Mouse (Mus musculus): ENCODE results near the gene Arf3. TPM values are rescaled to one million over a fixed set of nuclear protein-coding genes. Genes with fewer than 3 reads are reported as not detected.

The Arf3 gene
- polyA plus RNA-seq, 1 experiment from 2014 or later, result 41.6 TPM

- no peak for ATAC-seq (ENCODE audit: insufficient read depth, low FRiP score, low read depth)
- no peak overlapping the region for H3K9ac ChIP-seq
- H3K4me3 ChIP-seq (replicated peaks), result no peak overlapping the region
- no peaks in the 10 kb centered on the region for H3K9me3 ChIP-seq
- peaks cover 94% of the 10 kb centered on the region for H3K27me3 ChIP-seq (replicated peaks)
- H3K4me1 ChIP-seq, result peaks cover 46% of the 10 kb centered on the region
- no peaks in the 10 kb centered on the region for H3K36me3 ChIP-seq
- 6% methylated on average over 5 of the region's 5 CpGs for WGBS
- no peak overlapping the region for H3K4me2 ChIP-seq
- H3K27ac ChIP-seq, result no peak overlapping the region
Measured at GRCm38 (mm10) chr15:98775533-98775932, 12.5 kb upstream of the Arf3 start.

- Histone ChIP-seq H3K27me3 (replicated peaks) (peaks cover 89% of the 10 kb centered on the region), H3K9me3 (no peaks in the 10 kb centered on the region), H3K4me3 (replicated peaks) (no peak overlapping the region), H3K9ac (no peak overlapping the region), H3K27ac (no peak overlapping the region), H3K4me1 (peaks cover 42% of the 10 kb centered on the region), H3K36me3 (no peaks in the 10 kb centered on the region), H3K4me2 (no peak overlapping the region)
- ATAC-seq (ENCODE audit: insufficient read depth, low FRiP score, low read depth), result no peak
- WGBS, result 31% methylated on average over 15 of the region's 15 CpGs
Measured at GRCm38 (mm10) chr15:98774096-98774495, 11.1 kb upstream of the Arf3 start.

- no peak overlapping the region for H3K9ac ChIP-seq
- peaks cover 32% of the 10 kb centered on the region for H3K4me1 ChIP-seq
- no peak for ATAC-seq (ENCODE audit: insufficient read depth, low FRiP score, low read depth)
- peaks cover 84% of the 10 kb centered on the region for H3K27me3 ChIP-seq (replicated peaks)
- 2% methylated on average over 36 of the region's 36 CpGs for WGBS
- H3K36me3 ChIP-seq, result no peaks in the 10 kb centered on the region
- H3K4me3 ChIP-seq (replicated peaks), result peak overlapping the region; percentile 36
- no peak overlapping the region for H3K27ac ChIP-seq
- H3K4me2 ChIP-seq, result peak overlapping the region; percentile 69
- no peaks in the 10 kb centered on the region for H3K9me3 ChIP-seq
Measured at GRCm38 (mm10) chr15:98772511-98773211, 9.6 kb upstream of the Arf3 start.

- H3K4me1 ChIP-seq, result peaks cover 30% of the 10 kb centered on the region
- H3K4me3 ChIP-seq (replicated peaks), result peak overlapping the region; percentile 36
- H3K27ac ChIP-seq, result no peak overlapping the region
- no peaks in the 10 kb centered on the region for H3K36me3 ChIP-seq
- peaks cover 77% of the 10 kb centered on the region for H3K27me3 ChIP-seq (replicated peaks)
- no peak for ATAC-seq (ENCODE audit: insufficient read depth, low FRiP score, low read depth)
- WGBS, result 10% methylated on average over 12 of the region's 12 CpGs
- H3K9me3 ChIP-seq, result no peaks in the 10 kb centered on the region
- no peak overlapping the region for H3K9ac ChIP-seq
- peak overlapping the region; percentile 69 for H3K4me2 ChIP-seq
Measured at GRCm38 (mm10) chr15:98771813-98772425, 8.9 kb upstream of the Arf3 start.

GRCm38 (mm10) chr15:98768259-98768658 is 5.2 kb upstream of the Arf3 start:
- no peak overlapping the region for H3K9ac ChIP-seq
- 27% methylated on average over 5 of the region's 5 CpGs for WGBS
- no peak overlapping the region for H3K4me2 ChIP-seq
- H3K27me3 ChIP-seq (replicated peaks), result peaks cover 45% of the 10 kb centered on the region
- ATAC-seq (ENCODE audit: insufficient read depth, low FRiP score, low read depth), result no peak
- no peak overlapping the region for H3K4me3 ChIP-seq (replicated peaks)
- no peak overlapping the region for H3K27ac ChIP-seq
- H3K4me1 ChIP-seq, result peaks cover 12% of the 10 kb centered on the region
- no peaks in the 10 kb centered on the region for H3K36me3 ChIP-seq
- no peaks in the 10 kb centered on the region for H3K9me3 ChIP-seq

- 70% methylated on average over 4 of the region's 4 CpGs for WGBS
- no peak for ATAC-seq (ENCODE audit: insufficient read depth, low FRiP score, low read depth)
- Histone ChIP-seq H3K9ac (no peak overlapping the region), H3K4me2 (no peak overlapping the region), H3K27ac (no peak overlapping the region), H3K4me1 (peaks cover 14% of the 10 kb centered on the region; the same call in 1 of the 2 replicates), H3K27me3 (replicated peaks) (peaks cover 22% of the 10 kb centered on the region; the same call in 1 of the 2 replicates), H3K4me3 (replicated peaks) (no peak overlapping the region), H3K9me3 (no peaks in the 10 kb centered on the region), H3K36me3 (no peaks in the 10 kb centered on the region)
Measured at GRCm38 (mm10) chr15:98765929-98766328, 2.9 kb upstream of the Arf3 start.

- Histone ChIP-seq H3K9ac (peak overlapping the region; percentile 87), H3K36me3 (peaks cover under 1% of the 10 kb centered on the region; the same call in 1 of the 2 replicates), H3K4me1 (peaks cover 17% of the 10 kb centered on the region; the same call in 1 of the 2 replicates), H3K27ac (peak overlapping the region; percentile 83), H3K4me3 (replicated peaks) (peak overlapping the region; percentile 99), H3K27me3 (replicated peaks) (0 out of 2 replicates have a peak, but pooled peaks cover 3% of the 10 kb centered on the region), H3K4me2 (peak overlapping the region; percentile 96), H3K9me3 (no peaks in the 10 kb centered on the region)
- under 1% methylated on average over 21 of the region's 24 CpGs for WGBS
- ATAC-seq (ENCODE audit: insufficient read depth, low FRiP score, low read depth), result peak; percentile 83
Measured at GRCm38 (mm10) chr15:98762201-98762621, 803 bp downstream of the Arf3 start.

- no peaks in the 10 kb centered on the region for H3K9me3 ChIP-seq
- H3K9ac ChIP-seq, result no peak overlapping the region
- 78% methylated on average over 2 of the region's 2 CpGs for WGBS
- peaks cover 2% of the 10 kb centered on the region; the same call in 1 of the 2 replicates for H3K36me3 ChIP-seq
- H3K27me3 ChIP-seq (replicated peaks), result no peaks in the 10 kb centered on the region
- no peaks in the 10 kb centered on the region for H3K4me1 ChIP-seq
- no peak for ATAC-seq (ENCODE audit: insufficient read depth, low FRiP score, low read depth)
- no peak overlapping the region for H3K4me2 ChIP-seq
- H3K4me3 ChIP-seq (replicated peaks), result no peak overlapping the region
- no peak overlapping the region for H3K27ac ChIP-seq
Measured at GRCm38 (mm10) chr15:98754125-98754524, 8.9 kb downstream of the Arf3 start.

GRCm38 (mm10) chr15:98753021-98753423 is 10.0 kb downstream of the Arf3 start:
- no peaks in the 10 kb centered on the region for H3K9me3 ChIP-seq
- H3K9ac ChIP-seq, result no peak overlapping the region
- no peak overlapping the region for H3K27ac ChIP-seq
- H3K36me3 ChIP-seq, result 0 out of 2 replicates have a peak, but pooled peaks cover 2% of the 10 kb centered on the region
- H3K4me1 ChIP-seq, result 0 out of 2 replicates have a peak, but pooled peaks cover under 1% of the 10 kb centered on the region
- no peak overlapping the region for H3K4me3 ChIP-seq (replicated peaks)
- ATAC-seq (ENCODE audit: insufficient read depth, low FRiP score, low read depth), result peak; percentile 22; the same call in 1 of the 2 replicates
- no peaks in the 10 kb centered on the region for H3K27me3 ChIP-seq (replicated peaks)
- WGBS, result 70% methylated on average over 8 of the region's 8 CpGs
- H3K4me2 ChIP-seq, result no peak overlapping the region

GRCm38 (mm10) chr15:98749093-98749492 is 13.9 kb downstream of the Arf3 start:
- WGBS, result 92% methylated on average over 2 of the region's 2 CpGs
- ATAC-seq (ENCODE audit: insufficient read depth, low FRiP score, low read depth), result no peak
- H3K27ac ChIP-seq, result no peak overlapping the region
- H3K9ac ChIP-seq, result no peak overlapping the region
- no peaks in the 10 kb centered on the region for H3K36me3 ChIP-seq
- H3K4me1 ChIP-seq, result 0 out of 2 replicates have a peak, but pooled peaks cover 4% of the 10 kb centered on the region
- no peaks in the 10 kb centered on the region for H3K9me3 ChIP-seq
- no peak overlapping the region for H3K4me2 ChIP-seq
- no peak overlapping the region for H3K4me3 ChIP-seq (replicated peaks)
- no peaks in the 10 kb centered on the region for H3K27me3 ChIP-seq (replicated peaks)

GRCm38 (mm10) chr15:98747296-98747695 is 15.7 kb downstream of the Arf3 start:
- ATAC-seq (ENCODE audit: insufficient read depth, low FRiP score, low read depth), result no peak; the same call in 1 of the 2 replicates
- Histone ChIP-seq H3K27ac (no peak overlapping the region), H3K4me2 (no peak overlapping the region), H3K4me3 (replicated peaks) (no peak overlapping the region), H3K9me3 (no peaks in the 10 kb centered on the region), H3K9ac (no peak overlapping the region), H3K27me3 (replicated peaks) (no peaks in the 10 kb centered on the region), H3K4me1 (0 out of 2 replicates have a peak, but pooled peaks cover 6% of the 10 kb centered on the region), H3K36me3 (no peaks in the 10 kb centered on the region; the same call in 1 of the 2 replicates)
- 65% methylated on average over 6 of the region's 6 CpGs for WGBS

GRCm38 (mm10) chr15:98746344-98746965 is 16.6 kb downstream of the Arf3 start:
- no peaks in the 10 kb centered on the region; the same call in 1 of the 2 replicates for H3K36me3 ChIP-seq
- no peak overlapping the region for H3K27ac ChIP-seq
- H3K9me3 ChIP-seq, result no peaks in the 10 kb centered on the region
- no peaks in the 10 kb centered on the region for H3K27me3 ChIP-seq (replicated peaks)
- H3K4me1 ChIP-seq, result 0 out of 2 replicates have a peak, but pooled peaks cover 6% of the 10 kb centered on the region
- no peak overlapping the region for H3K9ac ChIP-seq
- no peak overlapping the region for H3K4me3 ChIP-seq (replicated peaks)
- no peak for ATAC-seq (ENCODE audit: insufficient read depth, low FRiP score, low read depth)
- no peak overlapping the region for H3K4me2 ChIP-seq
- WGBS, result 73% methylated on average over 10 of the region's 10 CpGs

Data from stomach, embryonic 15.5 days (tissue).